Mouse (Mus musculus): ENCODE results near the gene Slc45a3. TPM values are rescaled to one million over a fixed set of nuclear protein-coding genes. Genes with fewer than 3 reads are reported as not detected.

Slc45a3 gene
- polyA plus RNA-seq, 1 experiment from 2014 or later = 9.1 TPM

DNA sequence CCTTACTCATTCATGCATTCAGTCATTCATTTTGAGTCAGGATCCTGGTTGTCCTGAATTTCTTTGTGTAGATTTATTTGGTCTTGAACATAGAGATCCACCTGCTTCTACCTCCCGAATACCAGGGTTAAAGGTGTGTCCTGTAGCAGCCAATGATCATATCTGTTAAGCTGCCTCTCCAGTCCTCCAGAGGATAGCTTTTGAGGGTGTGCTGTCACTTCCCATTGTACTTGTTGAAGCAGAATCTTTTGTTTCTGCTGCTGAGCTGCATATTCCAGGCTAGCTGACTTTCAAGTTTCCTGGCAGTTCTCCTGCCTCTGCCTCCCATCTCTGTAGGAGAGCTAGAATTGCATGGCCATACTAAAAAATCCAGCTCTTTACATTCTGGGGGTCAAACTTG, 53.9 kb downstream of the Slc45a3 start:
- Histone ChIP-seq H3K4me1 (0 out of 2 replicates have a peak, but pooled peaks cover 6% of the 10 kb centered on the region), H3K9ac (no peak overlapping the region), H3K9me3 (replicated peaks) (no peaks in the 10 kb centered on the region), H3K27ac (no peak overlapping the region), H3K36me3 (peaks cover 69% of the 10 kb centered on the region), H3K4me3 (replicated peaks) (no peak overlapping the region), H3K4me2 (no peak overlapping the region), H3K27me3 (no peaks in the 10 kb centered on the region)
- no peak for ATAC-seq (replicated peaks; ENCODE audit: low FRiP score)
- 94% methylated on average over 1 of the region's 1 CpGs for WGBS

DNA sequence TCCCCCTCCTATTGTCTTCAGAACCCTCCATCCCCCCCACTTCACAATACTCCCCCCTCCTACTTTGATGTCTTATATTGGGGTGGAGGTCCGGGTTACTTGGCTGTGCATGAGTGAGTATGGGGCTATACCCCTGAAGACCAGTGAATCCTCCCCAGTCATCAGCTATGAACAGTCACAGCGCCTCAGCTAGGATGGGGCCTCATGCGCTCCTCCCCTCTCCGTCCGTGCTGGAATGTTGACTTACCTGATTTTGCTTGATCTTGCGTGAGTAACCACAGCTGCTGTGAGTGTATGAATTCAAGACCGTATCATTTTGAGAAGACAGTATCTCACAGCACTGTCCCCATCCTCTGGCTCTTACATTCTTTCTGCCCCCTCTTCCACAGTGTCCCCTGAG, 57.1 kb downstream of the Slc45a3 start:
- no peaks in the 10 kb centered on the region for H3K4me1 ChIP-seq
- H3K27ac ChIP-seq = no peak overlapping the region
- 95% methylated on average over 7 of the region's 7 CpGs for WGBS
- H3K4me3 ChIP-seq (replicated peaks) = no peak overlapping the region
- no peak overlapping the region for H3K4me2 ChIP-seq
- H3K9ac ChIP-seq = no peak overlapping the region
- no peaks in the 10 kb centered on the region for H3K9me3 ChIP-seq (replicated peaks)
- no peak for ATAC-seq (replicated peaks; ENCODE audit: low FRiP score)
- no peaks in the 10 kb centered on the region for H3K27me3 ChIP-seq
- H3K36me3 ChIP-seq = peaks cover 93% of the 10 kb centered on the region

DNA sequence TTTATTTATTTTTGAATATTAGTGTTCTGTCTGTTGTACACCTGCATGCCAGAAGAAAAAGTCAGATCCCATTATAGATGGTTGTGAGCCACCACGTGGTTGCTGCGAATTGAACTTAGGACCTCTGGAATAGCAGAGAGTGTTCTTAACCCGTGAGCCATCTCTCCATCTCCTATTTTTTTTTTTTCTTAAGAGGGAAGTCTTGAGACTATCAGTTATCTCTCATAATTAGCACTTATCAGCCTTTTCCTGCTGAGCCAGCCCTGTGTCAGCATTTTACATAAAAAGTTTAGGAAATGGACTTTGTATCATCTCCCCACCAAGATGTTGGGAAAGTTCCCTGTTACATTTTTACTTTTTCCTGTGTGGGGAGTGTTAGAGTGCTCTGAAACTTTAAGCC, 59.3 kb downstream of the Slc45a3 start:
- WGBS = 82% methylated on average over 3 of the region's 3 CpGs
- H3K9me3 ChIP-seq (replicated peaks) = no peaks in the 10 kb centered on the region
- H3K4me1 ChIP-seq = no peaks in the 10 kb centered on the region
- no peaks in the 10 kb centered on the region for H3K27me3 ChIP-seq
- no peak overlapping the region for H3K9ac ChIP-seq
- no peak overlapping the region for H3K4me2 ChIP-seq
- no peak overlapping the region for H3K4me3 ChIP-seq (replicated peaks)
- ATAC-seq (replicated peaks; ENCODE audit: low FRiP score) = no peak
- no peak overlapping the region for H3K27ac ChIP-seq
- peaks cover 91% of the 10 kb centered on the region for H3K36me3 ChIP-seq

DNA sequence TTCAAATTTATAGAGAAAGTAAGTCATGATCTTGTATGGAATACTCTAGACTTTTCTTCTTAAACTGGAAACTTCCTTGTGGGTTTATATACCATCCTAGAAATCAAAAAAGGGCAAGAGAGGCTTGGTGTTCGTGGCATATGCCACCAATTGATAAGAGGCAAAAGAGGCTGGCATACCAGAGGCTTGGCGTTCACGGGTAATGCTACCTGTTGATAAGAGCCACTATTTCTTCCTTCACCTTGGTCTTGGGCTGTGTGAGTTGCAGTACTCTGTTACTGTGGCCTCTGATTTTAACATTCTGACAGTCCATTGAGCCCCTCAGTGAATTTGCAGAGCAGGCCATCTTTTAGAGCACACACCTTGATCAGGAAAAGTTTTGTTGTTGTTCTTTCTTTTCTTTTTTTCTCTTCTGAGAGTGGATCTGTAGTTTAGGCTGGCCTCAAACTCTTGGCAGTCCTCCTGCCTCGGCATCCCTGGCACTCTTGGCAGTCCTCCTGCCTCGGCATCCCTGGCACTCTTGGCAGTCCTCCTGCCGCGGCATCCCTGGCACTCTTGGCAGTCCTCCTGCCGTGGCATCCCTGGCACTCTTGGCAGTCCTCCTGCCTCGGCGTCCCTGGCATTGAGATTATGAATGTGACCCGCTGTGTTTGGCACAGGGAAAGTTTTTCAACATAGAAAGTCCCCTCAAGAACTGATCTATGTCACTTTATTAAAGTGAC, 64.3 kb downstream of the Slc45a3 start:
- no peaks in the 10 kb centered on the region for H3K4me1 ChIP-seq
- peak; percentile 58; the same call in 1 of the 2 replicates for ATAC-seq (replicated peaks; ENCODE audit: low FRiP score)
- H3K27me3 ChIP-seq = no peaks in the 10 kb centered on the region
- no peak overlapping the region for H3K4me3 ChIP-seq (replicated peaks)
- H3K9ac ChIP-seq = no peak overlapping the region
- no peak overlapping the region for H3K4me2 ChIP-seq
- no peak overlapping the region for H3K27ac ChIP-seq
- 94% methylated on average over 11 of the region's 11 CpGs for WGBS
- H3K36me3 ChIP-seq = peaks cover 92% of the 10 kb centered on the region
- H3K9me3 ChIP-seq (replicated peaks) = no peaks in the 10 kb centered on the region

DNA sequence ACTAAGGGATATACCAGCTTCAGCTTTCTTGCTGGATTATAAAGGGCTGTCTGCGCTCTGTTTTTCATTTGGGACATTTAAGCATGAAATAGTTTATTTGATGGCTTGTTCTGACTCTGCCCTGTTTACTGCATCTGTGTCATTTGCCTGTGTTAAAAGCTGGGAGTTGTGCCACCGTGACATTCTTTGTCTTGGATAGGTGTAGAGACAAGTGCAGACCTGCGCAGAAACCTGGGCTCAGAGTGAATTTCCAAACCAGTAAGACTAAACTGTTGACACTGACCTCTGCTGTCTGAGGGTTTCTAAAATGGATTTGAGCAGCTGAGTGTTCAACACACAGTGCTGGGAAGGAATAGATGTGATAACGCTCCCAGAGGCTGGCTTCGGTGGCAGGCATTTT, 65.2 kb downstream of the Slc45a3 start:
- H3K9ac ChIP-seq = no peak overlapping the region
- H3K4me1 ChIP-seq = no peaks in the 10 kb centered on the region
- H3K4me2 ChIP-seq = no peak overlapping the region
- H3K9me3 ChIP-seq (replicated peaks) = no peaks in the 10 kb centered on the region
- no peak overlapping the region for H3K27ac ChIP-seq
- H3K36me3 ChIP-seq = peaks cover 92% of the 10 kb centered on the region
- 88% methylated on average over 5 of the region's 5 CpGs for WGBS
- ATAC-seq (replicated peaks; ENCODE audit: low FRiP score) = no peak
- no peaks in the 10 kb centered on the region for H3K27me3 ChIP-seq
- no peak overlapping the region for H3K4me3 ChIP-seq (replicated peaks)

DNA sequence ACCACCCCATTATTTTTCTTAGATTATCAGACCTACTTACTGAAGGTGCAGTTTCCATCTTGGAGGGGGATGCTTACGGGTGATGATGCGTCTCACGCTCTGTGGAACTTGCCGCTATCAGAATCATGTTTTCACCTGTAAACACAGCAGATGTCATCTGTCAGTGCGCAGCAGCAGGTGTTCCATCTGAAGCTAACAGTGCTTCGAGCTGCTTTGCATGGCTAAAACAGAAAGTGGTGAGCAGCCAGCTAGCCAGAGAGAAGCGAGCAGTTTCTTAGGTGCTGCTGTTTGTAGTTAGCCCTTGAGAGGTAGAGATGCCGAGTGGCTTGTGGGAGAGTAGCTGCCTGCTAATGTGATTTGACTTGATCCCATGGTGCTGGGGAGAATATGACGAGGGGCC, 65.6 kb downstream of the Slc45a3 start:
- Histone ChIP-seq H3K9me3 (replicated peaks) (no peaks in the 10 kb centered on the region), H3K27ac (no peak overlapping the region), H3K4me1 (no peaks in the 10 kb centered on the region), H3K9ac (no peak overlapping the region), H3K36me3 (peaks cover 92% of the 10 kb centered on the region), H3K4me3 (replicated peaks) (no peak overlapping the region), H3K4me2 (no peak overlapping the region), H3K27me3 (no peaks in the 10 kb centered on the region)
- WGBS = 90% methylated on average over 9 of the region's 9 CpGs
- ATAC-seq (replicated peaks; ENCODE audit: low FRiP score) = no peak

DNA sequence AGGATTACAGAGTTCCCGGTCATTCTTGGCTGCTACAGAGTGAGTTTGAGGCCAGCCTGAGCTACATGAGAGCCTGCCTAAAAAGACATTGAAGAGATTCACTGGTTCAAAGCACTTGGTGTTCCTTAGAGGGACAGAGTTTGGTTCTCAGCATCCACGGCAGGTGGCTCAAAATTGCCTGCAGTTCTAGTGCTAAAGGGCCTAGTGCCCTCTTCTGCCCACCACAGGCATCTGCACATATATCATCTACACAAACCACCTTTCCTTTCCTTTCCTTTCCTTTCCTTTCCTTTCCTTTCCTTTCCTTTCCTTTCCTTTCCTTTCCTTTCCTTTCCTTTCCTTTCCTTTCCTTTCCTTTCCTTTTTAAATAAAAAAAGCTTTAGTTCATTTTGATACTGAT, 67.8 kb downstream of the Slc45a3 start:
- H3K36me3 ChIP-seq = peaks cover 93% of the 10 kb centered on the region
- H3K4me3 ChIP-seq (replicated peaks) = no peak overlapping the region
- WGBS = 66% methylated on average over 2 of the region's 2 CpGs
- no peak overlapping the region for H3K27ac ChIP-seq
- H3K27me3 ChIP-seq = no peaks in the 10 kb centered on the region
- ATAC-seq (replicated peaks; ENCODE audit: low FRiP score) = no peak
- no peaks in the 10 kb centered on the region for H3K4me1 ChIP-seq
- H3K9ac ChIP-seq = no peak overlapping the region
- H3K9me3 ChIP-seq (replicated peaks) = no peaks in the 10 kb centered on the region
- no peak overlapping the region for H3K4me2 ChIP-seq

DNA sequence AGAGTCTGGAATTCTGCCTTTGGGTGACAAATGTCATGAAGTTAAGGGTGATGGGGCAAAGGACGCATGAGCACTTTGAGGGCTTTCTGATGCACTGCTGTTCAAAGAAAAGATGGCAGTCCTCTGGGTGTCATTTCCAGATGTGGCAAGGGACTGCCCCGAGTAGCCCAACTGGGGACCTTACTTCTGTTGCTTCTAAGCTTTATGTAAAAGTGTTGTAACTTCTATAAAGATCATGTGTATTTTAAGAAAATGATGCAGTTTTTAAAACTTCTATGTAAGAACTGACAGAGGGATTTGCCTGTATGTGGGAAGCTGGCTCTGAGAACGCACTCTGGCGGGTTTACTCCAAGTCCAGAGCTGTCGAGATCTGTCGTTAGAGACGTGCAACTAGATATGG, 69.4 kb downstream of the Slc45a3 start:
- 86% methylated on average over 7 of the region's 7 CpGs for WGBS
- peaks cover 81% of the 10 kb centered on the region for H3K36me3 ChIP-seq
- ATAC-seq (replicated peaks; ENCODE audit: low FRiP score) = no peak

More for the DNA sequence above, 69.4 kb downstream of the Slc45a3 start:
- Histone ChIP-seq H3K9me3 (replicated peaks) (no peaks in the 10 kb centered on the region), H3K9ac (no peak overlapping the region), H3K27me3 (no peaks in the 10 kb centered on the region), H3K4me1 (no peaks in the 10 kb centered on the region), H3K27ac (no peak overlapping the region), H3K4me3 (replicated peaks) (no peak overlapping the region), H3K4me2 (no peak overlapping the region)

Other genes with a start within 250 kb of the Slc45a3 start
- gene Slc26a9, start 218.9 kb upstream of the Slc45a3 start, polyA plus RNA-seq (2015; fragmentation: Nextera tagmentation; extraction: Ambion mirVana) = 0.13 and 0.35 TPM in 2 replicates
- gene Pm20d1, start 165.6 kb upstream of the Slc45a3 start, polyA plus RNA-seq (2015; fragmentation: Nextera tagmentation; extraction: Ambion mirVana) = 2.1 and 2.3 TPM in 2 replicates
- 12.7 and 15.5 TPM in 2 replicates for gene Slc41a1, start 135.5 kb upstream of the Slc45a3 start, polyA plus RNA-seq (2015; fragmentation: Nextera tagmentation; extraction: Ambion mirVana)
- 18.3 and 18.7 TPM in 2 replicates for gene Rab29, start 95.7 kb upstream of the Slc45a3 start, polyA plus RNA-seq (2015; fragmentation: Nextera tagmentation; extraction: Ambion mirVana)
- 85.7 and 93.2 TPM in 2 replicates for gene Nucks1, start 52.4 kb upstream of the Slc45a3 start, polyA plus RNA-seq (2015; fragmentation: Nextera tagmentation; extraction: Ambion mirVana)
- gene Elk4, start 44.6 kb downstream of the Slc45a3 start, polyA plus RNA-seq (2015; fragmentation: Nextera tagmentation; extraction: Ambion mirVana) = 24.1 and 25.8 TPM in 2 replicates
- gene Mfsd4a, start 105.1 kb downstream of the Slc45a3 start, polyA plus RNA-seq (2015; fragmentation: Nextera tagmentation; extraction: Ambion mirVana) = 15.6 and 15.8 TPM in 2 replicates
- 7.6 and 8.1 TPM in 2 replicates for gene Cdk18, start 176.7 kb downstream of the Slc45a3 start, polyA plus RNA-seq (2015; fragmentation: Nextera tagmentation; extraction: Ambion mirVana)
- gene Lemd1, start 228.5 kb downstream of the Slc45a3 start, polyA plus RNA-seq (2015; fragmentation: Nextera tagmentation; extraction: Ambion mirVana) = 0.31 and 0.51 TPM in 2 replicates
- gene AC124108.1, start 228.5 kb downstream of the Slc45a3 start, polyA plus RNA-seq (2015; fragmentation: Nextera tagmentation; extraction: Ambion mirVana) = 0.05 TPM in 2 replicates